ENCODE assay signal across 21 mouse cellular contexts in genomic region chr17:27218916-27219315, GRCm38 (mm10). TPM values are rescaled to one million over a fixed set of nuclear protein-coding genes. Genes with fewer than 3 reads are reported as not detected.
"Had no signal": no experiment of that assay in that cellular context is flagged by ENCODE, and none has a peak within 500 bp of the region (broad histone marks: within the 10 kb centered on the region; RNA-seq: fewer than 3 reads in every experiment).

No protein-coding gene starts in this region.

- DNase-seq: kidney, adult 2 months; kidney, postnatal 25 days; liver, embryonic 13.5 days; lung, adult 2 months; lung, postnatal 14 days; lung, postnatal 4 days; right cerebral cortex, adult 18-20 months; right cerebral cortex, postnatal 14 days; right cerebral cortex, postnatal 4 days; spleen, adult 18-20 months; thymus, postnatal 25 days had no signal

- H3K9me3 ChIP-seq: liver, embryonic 13.5 days; midbrain, embryonic 15.5 days; neural tube, embryonic 12.5 days; neural tube, embryonic 15.5 days; stomach, embryonic 15.5 days had no signal

- H3K4me3 ChIP-seq: layer of hippocampus, adult 2 months; liver, embryonic 13.5 days; midbrain, embryonic 15.5 days; neural tube, embryonic 12.5 days; neural tube, embryonic 15.5 days; stomach, embryonic 15.5 days had no signal

- H3K4me1 ChIP-seq: liver, embryonic 13.5 days had no signal

- H3K9ac ChIP-seq: liver, embryonic 13.5 days; midbrain, embryonic 15.5 days; neural tube, embryonic 12.5 days; neural tube, embryonic 15.5 days; stomach, embryonic 15.5 days had no signal

- H3K27me3 ChIP-seq: liver, embryonic 13.5 days; midbrain, embryonic 15.5 days; neural tube, embryonic 12.5 days; stomach, embryonic 15.5 days had no signal

- H3K27ac ChIP-seq: kidney, postnatal 0 days; layer of hippocampus, adult 2 months; liver, embryonic 13.5 days; midbrain, embryonic 15.5 days; neural tube, embryonic 12.5 days; neural tube, embryonic 15.5 days; stomach, embryonic 15.5 days had no signal

- ATAC-seq: midbrain, embryonic 15.5 days had no signal

- H3K4me2 ChIP-seq: liver, embryonic 13.5 days; midbrain, embryonic 15.5 days; neural tube, embryonic 12.5 days; neural tube, embryonic 15.5 days; stomach, embryonic 15.5 days had no signal

- H3K36me3 ChIP-seq: liver, embryonic 13.5 days; midbrain, embryonic 15.5 days; neural tube, embryonic 12.5 days; neural tube, embryonic 15.5 days; stomach, embryonic 15.5 days had no signal

RNA-seq across cellular contexts. Expression of gene Ip6k3, which starts 51.3 kb away (rescaled TPM):
- total RNA-seq: layer of hippocampus, postnatal 10 days; liver, adult 2 months; megakaryocyte progenitor cell, adult 5-6 weeks; megakaryocyte-erythroid progenitor cell, adult 5-6 weeks had no signal
- polyA plus RNA-seq: liver, adult 2 months had no signal
